Mouse (Mus musculus) bone marrow, adult 2 months (tissue): ENCODE results near the gene Arglu1.

ENCODE experiments used
- CTCF ChIP-seq: fragments of 200-500 bp; IDR thresholded peaks from 2 replicates; pipeline ENCODE4 v1.5.1; 2011; ENCODE audit warnings: low read length, control low read depth; ENCODE audit not compliant: control insufficient read depth, insufficient read depth
- POLR2A ChIP-seq: fragments of 200-500 bp; IDR thresholded peaks from 2 replicates; pipeline ENCODE4 v1.6.1; 2011; ENCODE audit warnings: low read depth, mild to moderate bottlenecking, control low read depth, low read length, borderline replicate concordance; ENCODE audit not compliant: control insufficient read depth

DNA sequence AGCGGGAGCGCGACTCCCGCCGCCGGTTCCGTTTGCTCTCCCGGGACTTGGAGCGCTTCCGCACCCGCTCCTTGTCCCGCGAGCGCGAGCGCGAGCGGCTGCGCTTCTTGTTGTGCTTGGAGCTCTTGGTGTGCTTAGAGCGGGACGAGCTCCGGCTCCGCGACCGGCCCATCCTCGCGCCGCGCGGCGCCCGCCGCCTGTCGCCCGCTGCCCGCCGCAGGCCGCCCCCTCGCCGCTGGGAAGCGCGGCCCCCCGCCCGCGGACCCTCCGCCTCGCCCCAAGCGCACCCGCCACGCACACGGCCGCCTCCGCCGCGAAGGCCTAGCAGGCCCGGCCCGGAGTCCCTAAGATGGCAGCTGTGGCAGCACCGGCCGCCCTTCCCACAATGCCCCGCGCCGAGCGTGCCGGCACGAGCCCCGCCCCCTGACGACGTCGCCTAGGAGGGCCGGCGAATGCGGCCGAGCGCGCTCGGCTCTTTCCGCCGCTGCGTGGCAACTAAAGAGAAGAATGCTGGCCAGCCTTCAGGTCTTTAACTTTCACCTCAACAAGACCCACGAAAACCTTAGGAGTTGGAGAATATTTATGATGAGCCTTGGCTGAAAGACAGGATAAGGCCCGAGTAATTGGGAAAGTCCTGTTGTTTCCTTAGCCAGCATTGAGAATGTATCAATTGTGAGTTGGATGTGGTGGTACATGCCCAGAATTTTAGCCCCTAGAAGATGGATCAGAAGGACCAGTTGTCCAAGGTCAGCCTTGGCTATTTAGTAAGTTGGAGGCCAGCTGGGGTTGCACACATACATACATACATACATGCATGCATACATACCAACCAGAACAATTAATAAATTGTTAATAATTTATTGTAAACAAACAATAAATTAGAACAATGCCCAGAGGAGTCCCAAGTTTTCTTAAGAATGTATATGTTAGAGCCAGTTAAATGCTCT lies at the start of gene Arglu1:
- TF ChIP-seq CTCF, result no peak
- TF ChIP-seq POLR2A, result peak; percentile 89
